Mouse (Mus musculus): Measurements from ENCODE around the gene Rgs7bp.

DNA sequence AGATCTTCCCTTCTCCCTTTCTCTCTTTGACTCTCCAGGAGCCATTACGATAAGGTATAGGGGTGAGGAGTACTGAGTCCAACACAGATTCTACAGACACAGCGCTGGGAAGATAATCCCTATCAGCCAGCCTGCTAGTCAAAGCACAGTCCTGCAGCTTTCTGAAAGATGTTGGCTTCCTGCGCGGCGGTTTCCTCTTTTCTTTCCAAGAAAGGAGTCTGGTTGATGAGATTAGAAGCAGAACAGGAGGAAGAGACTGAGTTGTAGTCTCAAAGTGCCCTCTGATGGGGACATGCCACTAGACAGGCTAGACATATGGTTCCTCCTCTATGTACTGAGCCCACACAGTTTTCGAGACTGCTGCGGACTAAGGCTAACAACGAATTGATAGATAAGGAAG, 6.1 kb downstream of the Rgs7bp start:
- TF ChIP-seq POLR2A (IDR thresholded peaks at IDR 0.05; ENCODE audit: insufficient read depth, low read depth, low read length) (no peak), CTCF (IDR thresholded peaks at IDR 0.05; ENCODE audit: insufficient read depth, low read depth, low read length) (no peak)
